Mouse (Mus musculus) spleen, adult 18-20 months (tissue): Measurements from ENCODE around the gene Fbrs.
"Not testable (repeated sequence)": the region's sequence is repeated elsewhere in the genome, so short reads cannot be mapped to it uniquely, and the experiment has no call there.

ENCODE experiments used
- DNase-seq, 2 experiments: peaks; one replicate each; pipeline ENCODE4 v3.0.0; 2022; ENCODE audit warnings: mixed read lengths in 2 of 2

Fbrs gene

DNA sequence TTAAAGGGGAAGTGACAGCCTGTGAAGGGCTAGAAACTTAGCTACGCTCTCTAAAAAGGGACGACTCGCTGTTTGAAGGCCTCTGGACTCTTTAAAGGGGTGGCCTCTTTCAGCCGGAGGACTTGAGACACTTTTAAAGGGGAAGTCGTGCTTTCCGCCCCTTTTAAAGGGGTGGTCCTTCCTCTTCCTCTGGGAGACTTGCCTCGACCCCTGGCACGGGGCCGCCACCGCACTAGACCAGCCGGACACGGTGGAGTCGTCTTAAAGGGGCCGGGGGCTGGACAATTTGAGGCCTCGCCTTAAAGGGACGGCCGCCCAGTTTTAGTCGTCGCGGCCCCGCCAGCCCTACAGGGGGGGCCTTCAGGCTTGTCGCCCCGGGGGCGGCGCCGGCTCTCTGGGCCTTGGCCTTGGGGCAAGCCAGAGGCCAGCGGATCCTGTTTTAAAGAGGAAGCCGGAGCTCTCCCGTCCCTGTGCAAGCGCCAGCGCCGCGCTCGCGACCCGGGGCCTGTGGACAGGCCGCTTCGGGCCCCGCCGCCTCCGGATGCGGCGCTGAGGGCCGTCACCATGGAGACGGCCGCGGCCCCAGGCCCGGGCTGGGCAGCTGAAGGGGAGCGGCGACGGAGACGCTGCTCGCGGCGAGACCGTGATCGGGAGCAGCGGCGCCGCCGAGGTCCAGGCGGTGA, at the start of gene Fbrs:
Fbrs (plus strand) TSS at position 565 of the 683 bp plus-strand sequence.
- peak; percentile 79 to 81 for DNase-seq

DNA sequence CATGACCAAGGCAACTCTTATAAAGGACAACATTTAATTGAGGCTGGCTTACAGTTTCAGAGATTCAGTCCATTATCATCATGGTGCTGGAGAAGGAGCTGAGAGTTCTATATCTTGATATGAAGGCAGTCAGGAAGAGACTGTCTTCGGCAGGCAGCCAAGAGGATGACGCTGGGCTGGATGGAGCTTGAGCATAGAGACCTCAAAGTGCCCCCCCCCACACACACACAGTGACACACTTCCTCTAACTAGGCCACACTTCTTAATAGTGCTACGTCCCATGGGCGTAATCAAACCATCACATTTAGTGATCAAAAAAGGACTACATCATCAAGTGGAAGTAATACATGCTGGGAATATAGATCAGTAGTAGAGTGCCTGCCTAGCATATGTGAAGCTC, 43.8 kb upstream of the Fbrs start:
- no peak for DNase-seq

GRCm38 (mm10) chr7:127437724-127438123, 41.3 kb upstream of the Fbrs start:
- DNase-seq: peak in 1 of 2 experiments; percentile 27

DNA sequence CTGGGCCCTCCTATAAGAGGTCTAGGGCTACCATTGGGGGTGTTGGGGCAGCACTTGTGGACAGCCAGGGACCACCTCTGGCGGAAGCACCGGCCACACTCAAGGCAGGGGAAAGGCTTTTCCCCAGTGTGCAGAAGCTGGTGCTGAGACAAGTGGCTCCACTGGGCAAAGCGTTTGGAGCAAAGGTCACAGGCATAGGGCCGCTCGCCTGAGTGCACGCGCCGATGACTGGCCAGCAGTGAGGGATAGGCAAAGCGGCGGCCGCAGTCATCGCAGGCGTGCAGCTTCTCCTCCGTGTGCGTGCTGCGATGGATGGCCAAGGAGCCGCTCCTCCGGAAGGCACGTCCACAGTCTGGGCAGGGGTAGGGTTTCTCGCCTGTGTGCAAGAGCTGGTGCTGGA, 35.0 kb upstream of the Fbrs start:
- DNase-seq: no peak

DNA sequence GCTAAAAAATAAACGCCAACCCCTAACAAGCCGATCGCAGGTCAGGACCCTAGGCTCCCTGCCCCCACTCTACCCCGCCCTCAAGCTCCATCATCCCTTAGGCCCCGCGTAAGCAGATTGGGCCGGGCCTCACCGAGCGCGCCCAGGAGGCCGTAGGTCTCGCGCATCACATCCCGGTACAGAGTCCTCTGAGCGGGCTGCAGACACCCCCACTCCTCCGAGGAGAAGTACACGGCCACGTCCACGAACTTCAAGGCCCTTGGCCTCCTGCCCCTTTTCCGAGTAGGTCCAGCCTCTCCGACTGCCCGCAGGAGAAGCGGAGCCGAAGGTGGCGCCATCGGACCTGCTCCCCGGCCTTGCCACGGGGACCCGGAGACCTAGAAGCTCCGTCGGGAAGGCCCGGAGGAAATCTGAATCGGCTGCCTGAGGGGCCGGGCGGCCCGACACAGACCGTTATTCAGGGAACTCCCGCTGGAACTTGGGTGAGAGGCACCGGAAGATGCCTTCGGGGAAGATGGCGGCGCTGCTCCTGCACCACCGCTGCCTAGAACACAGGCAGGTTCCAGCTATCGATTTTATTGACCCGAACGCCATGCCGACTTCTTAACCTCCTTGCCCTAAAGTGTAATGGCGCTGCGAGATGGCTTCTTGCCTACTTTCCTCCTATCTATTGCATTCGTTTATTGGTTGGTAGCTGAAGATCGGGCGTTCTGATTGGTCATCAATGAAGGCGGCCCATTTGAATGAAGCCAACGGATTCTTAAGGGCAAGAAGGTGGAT, 30.3 kb upstream of the Fbrs start, which contains the start of gene Zfp689:
Zfp689 (minus strand) TSS at position 638 of the 780 bp plus-strand sequence.
- DNase-seq: peak; percentile 79 to 87

- DNase-seq: no peak
Measured at GRCm38 (mm10) chr7:127449966-127450365, 29.0 kb upstream of the Fbrs start.

- no peak for DNase-seq
Measured at GRCm38 (mm10) chr7:127453056-127453455, 25.9 kb upstream of the Fbrs start.

- DNase-seq: no peak
Measured at GRCm38 (mm10) chr7:127454905-127455304, 24.1 kb upstream of the Fbrs start.

- DNase-seq: not testable (repeated sequence)
Measured at GRCm38 (mm10) chr7:127458371-127459122, 20.5 kb upstream of the Fbrs start.

- not testable (repeated sequence) for DNase-seq
Measured at GRCm38 (mm10) chr7:127459311-127459710, 19.7 kb upstream of the Fbrs start, which contains the start of gene Prr14. TSS of gene Prr14 (plus strand) at chr7:127459611.

DNA sequence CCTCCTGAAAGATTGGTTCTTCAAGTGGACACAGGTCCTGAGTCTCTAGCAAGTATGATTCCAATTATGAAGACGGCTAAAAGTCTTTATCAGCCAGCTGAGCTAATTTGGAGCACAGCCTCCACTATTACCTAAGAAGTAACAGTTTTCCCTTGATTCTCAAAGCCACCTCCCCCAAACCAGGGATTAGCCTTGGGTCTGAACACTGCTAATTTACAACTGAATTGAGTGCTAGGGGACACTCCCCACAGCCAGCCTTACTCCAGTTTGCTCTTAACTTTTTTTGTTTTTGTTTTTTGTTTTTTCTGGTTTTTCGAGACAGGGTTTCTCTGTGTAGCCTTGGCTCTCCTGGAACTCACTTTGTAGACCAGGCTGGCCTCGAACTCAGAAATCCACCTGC, 13.8 kb upstream of the Fbrs start:
- DNase-seq: no peak

DNA sequence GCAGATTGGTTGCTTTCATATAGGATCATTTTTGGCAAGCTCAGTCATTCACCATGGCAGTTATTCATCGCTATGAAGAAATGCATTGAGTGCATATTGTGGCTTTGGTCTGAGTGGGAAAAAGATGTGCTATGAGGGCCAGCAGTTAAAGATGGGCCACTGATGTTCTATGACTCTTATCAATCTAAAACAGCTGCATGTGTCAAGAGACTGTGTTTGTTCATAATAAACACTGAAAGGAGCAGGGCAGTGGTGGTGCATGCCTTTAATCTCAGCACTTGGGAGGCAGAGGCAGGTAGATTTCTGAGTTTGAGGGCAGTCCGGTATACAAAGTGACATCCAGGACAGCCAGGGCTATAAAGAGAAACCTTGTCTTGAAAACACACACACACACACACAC, 13.3 kb upstream of the Fbrs start:
- not testable (repeated sequence) for DNase-seq

- no peak for DNase-seq
Measured at GRCm38 (mm10) chr7:127466606-127467005, 12.4 kb upstream of the Fbrs start.

GRCm38 (mm10) chr7:127470011-127470715, 8.8 kb upstream of the Fbrs start:
- DNase-seq: peak in 1 of 2 experiments; percentile 21

DNA sequence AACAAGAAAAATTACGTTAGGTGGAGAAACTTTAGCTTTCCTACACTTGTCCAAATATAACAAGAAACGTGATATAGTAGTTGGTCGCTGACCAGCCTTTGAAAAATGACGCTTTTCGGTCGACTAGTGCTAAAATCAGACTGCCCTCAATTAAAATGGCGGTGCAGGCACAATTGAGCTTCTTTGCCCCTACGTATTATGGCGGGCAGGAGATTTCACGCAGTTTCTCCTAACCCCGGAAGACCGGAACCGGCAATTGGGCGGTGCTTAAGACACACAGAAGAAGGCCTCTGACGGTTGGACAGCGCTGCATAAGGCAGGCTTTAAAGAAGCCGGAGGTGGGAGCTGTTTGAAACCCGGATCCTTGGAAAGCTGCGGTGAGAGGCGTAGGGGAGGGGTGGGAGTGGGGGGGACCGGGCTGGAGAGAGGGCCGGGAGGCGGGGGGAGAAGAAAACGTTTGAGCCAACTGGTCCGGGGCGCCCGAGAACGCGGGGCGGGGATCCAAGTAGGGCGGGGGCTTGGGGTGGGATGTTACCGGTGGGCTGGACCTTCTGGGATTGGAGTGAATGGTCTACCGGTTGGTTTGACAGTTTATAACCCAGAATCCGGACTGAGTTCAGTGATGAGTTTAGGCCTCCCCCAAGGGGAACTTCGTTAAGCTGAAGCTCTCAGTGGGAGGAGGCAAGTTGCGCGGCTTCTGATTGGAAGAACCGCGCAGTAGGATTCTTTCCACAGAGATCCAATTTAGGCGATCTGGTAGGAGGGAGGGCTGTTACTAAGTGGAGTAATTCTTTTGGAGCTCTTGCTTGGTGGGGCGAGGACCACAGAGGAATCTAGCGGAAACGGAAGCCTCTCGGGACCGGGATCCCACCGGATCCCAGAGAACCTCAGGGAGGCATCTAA, 8.0 kb upstream of the Fbrs start:
- DNase-seq: peak; percentile 75 to 79

DNA sequence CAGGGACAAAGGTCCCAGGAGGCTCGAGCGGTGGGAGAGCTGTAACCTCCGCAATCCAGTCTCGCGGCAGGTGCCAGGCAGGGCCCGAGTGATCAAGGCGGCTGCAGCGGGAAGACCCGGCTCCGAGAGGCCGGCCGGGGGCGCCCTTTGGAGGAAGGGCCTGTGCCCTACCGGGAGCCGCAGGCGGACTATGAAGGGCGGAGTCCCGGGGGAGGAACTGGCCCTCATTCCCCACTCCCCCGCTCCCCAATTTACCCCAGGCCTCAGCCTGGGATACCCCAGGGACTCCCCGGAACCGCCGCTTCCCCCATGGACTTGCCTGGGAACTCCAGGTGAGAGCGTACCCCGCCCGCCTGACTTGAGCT, 7.4 kb upstream of the Fbrs start:
- peak; percentile 38 to 58 for DNase-seq

GRCm38 (mm10) chr7:127472060-127472459, 6.9 kb upstream of the Fbrs start:
- DNase-seq: no peak

GRCm38 (mm10) chr7:127473705-127474104, 5.3 kb upstream of the Fbrs start:
- no peak for DNase-seq

GRCm38 (mm10) chr7:127474378-127475070, 4.5 kb upstream of the Fbrs start:
- no peak for DNase-seq

GRCm38 (mm10) chr7:127475186-127475740, 3.7 kb upstream of the Fbrs start:
- DNase-seq: no peak

DNA sequence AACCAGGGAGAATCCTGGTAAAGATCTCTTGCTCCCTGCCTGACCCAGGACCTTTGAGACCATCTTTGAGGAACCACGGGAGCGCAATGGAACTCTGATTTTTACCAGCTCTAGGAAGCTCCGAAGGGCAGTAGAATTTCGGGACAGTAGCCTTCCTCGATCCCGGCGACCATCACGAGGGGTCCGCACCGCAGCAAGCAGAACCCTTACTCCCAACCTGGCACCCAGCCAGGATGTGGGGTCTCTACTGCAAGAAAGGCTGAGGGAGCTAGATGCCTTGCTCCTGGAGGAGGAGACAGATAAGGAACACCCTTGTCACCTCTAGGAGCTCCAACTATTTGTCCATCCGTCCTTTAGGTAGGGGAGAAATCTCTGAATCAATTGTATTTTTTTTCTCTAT, 2.7 kb upstream of the Fbrs start:
- DNase-seq: no peak
